ENCODE assay signal across 12 mouse cellular contexts in the genomic region with DNA sequence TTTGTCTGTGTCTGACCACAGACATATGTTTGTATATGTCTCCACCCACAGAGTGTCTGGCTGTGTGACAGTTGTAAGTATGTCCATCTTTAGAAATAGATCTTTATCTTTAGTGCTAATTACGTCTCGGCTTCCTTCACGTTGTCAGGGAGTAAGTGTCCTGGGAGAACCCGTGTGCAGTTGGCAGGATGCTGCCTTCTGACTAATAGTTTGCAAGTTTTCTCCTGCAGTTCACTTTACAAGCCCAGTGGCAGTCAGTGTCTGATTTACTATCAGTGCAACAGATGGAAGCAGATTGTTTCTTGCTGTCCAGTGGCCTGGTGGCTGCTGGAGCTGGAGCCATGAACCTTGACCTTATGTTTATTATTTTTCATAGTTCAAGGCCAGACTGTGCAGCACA. TPM values are rescaled to one million over a fixed set of nuclear protein-coding genes. Genes with fewer than 3 reads are reported as not detected.
A peak's percentile ranks its signal among the peaks of the same experiment; 100 is the strongest.
DNase-seq lines count a peak whose midpoint lies in the region; ATAC-seq lines count a peak whose summit lies in the region.
"Had no signal": no experiment of that assay in that cellular context is flagged by ENCODE, and none has a peak within 500 bp of the region (broad histone marks: within the 10 kb centered on the region; RNA-seq: fewer than 3 reads in every experiment).

No protein-coding gene starts in this region.

- H3K9ac ChIP-seq in heart, embryonic 13.5 days, result peak overlapping the region; percentile 40; the same call in 1 of the 2 replicates
- no peak overlapping the region for H3K9ac ChIP-seq in kidney, embryonic 14.5 days (ENCODE audit: low read depth, low read length)
- H3K9ac ChIP-seq: forebrain, embryonic 12.5 days; hindbrain, embryonic 14.5 days had no signal

- intact Hi-C loops in heart, postnatal 10 days (cut with DNase I), result no loop called here

- peak; percentile 69 to 81 for DNase-seq in adrenal gland, adult (ENCODE audit: inconsistent age in 2 of 2, low spot score in 1 of 2)
- no peak for DNase-seq in adrenal gland, adult 8-10 months
- DNase-seq in heart, postnatal 10 days, result no peak
- peak; percentile 81 for DNase-seq in 3T3-L1 (ENCODE audit: low read depth, low spot score)
- DNase-seq in cerebellum, adult 11-12 months, result no peak
- DNase-seq in cerebellum, postnatal 4 days (ENCODE audit: low spot score in 2 of 2), result no peak

- no peaks in the 10 kb centered on the region for H3K9me3 ChIP-seq in heart, embryonic 13.5 days
- no peaks in the 10 kb centered on the region for H3K9me3 ChIP-seq in kidney, embryonic 14.5 days (ENCODE audit: control insufficient read depth, low read length)
- H3K9me3 ChIP-seq: forebrain, embryonic 12.5 days; megakaryocyte, embryonic 14.5 days had no signal

- H3K4me1 ChIP-seq in heart, embryonic 13.5 days, result peaks cover 37% of the 10 kb centered on the region
- H3K4me1 ChIP-seq in kidney, embryonic 14.5 days (ENCODE audit: control insufficient read depth, insufficient read depth, low read length), result peaks cover 6% of the 10 kb centered on the region; the same call in 1 of the 2 replicates
- H3K4me1 ChIP-seq: forebrain, embryonic 12.5 days; megakaryocyte, embryonic 14.5 days had no signal

- H3K27ac ChIP-seq in heart, embryonic 13.5 days (replicated peaks), result 0 out of 2 replicates have a peak overlapping the region, but pooled peaks have one; percentile 28
- H3K27ac ChIP-seq in kidney, embryonic 14.5 days (ENCODE audit: low read depth, low read length), result no peak overlapping the region
- H3K27ac ChIP-seq: forebrain, embryonic 12.5 days; hindbrain, embryonic 14.5 days had no signal

- WGBS in heart, embryonic 13.5 days, result 16% methylated on average over 4 of the region's 4 CpGs
- 5% methylated on average over 4 of the region's 4 CpGs for WGBS in kidney, embryonic 14.5 days

- no peak overlapping the region for H3K4me2 ChIP-seq in heart, embryonic 13.5 days
- no peak overlapping the region for H3K4me2 ChIP-seq in kidney, embryonic 14.5 days (replicated peaks; ENCODE audit: low read depth, low read length)
- H3K4me2 ChIP-seq: forebrain, embryonic 12.5 days; hindbrain, embryonic 14.5 days; liver, embryonic 11.5 days had no signal

- no peak overlapping the region for H3K4me3 ChIP-seq in heart, embryonic 13.5 days
- H3K4me3 ChIP-seq in kidney, embryonic 14.5 days (ENCODE audit: low read length), result no peak overlapping the region
- H3K4me3 ChIP-seq: forebrain, embryonic 12.5 days; megakaryocyte, embryonic 14.5 days had no signal

- H3K36me3 ChIP-seq in heart, embryonic 13.5 days, result peaks cover 11% of the 10 kb centered on the region
- H3K36me3 ChIP-seq in kidney, embryonic 14.5 days (ENCODE audit: control insufficient read depth, insufficient read depth, low read length), result no peaks in the 10 kb centered on the region
- H3K36me3 ChIP-seq: forebrain, embryonic 12.5 days had no signal

- ATAC-seq in heart, embryonic 13.5 days (ENCODE audit: extremely low read depth, insufficient number of reproducible peaks, low FRiP score, low TSS enrichment), result no peak
- ATAC-seq in kidney, embryonic 14.5 days (ENCODE audit: low FRiP score, low TSS enrichment), result peak; percentile 88

- H3K27me3 ChIP-seq in heart, embryonic 13.5 days (replicated peaks), result no peaks in the 10 kb centered on the region
- H3K27me3 ChIP-seq in kidney, embryonic 14.5 days (ENCODE audit: control insufficient read depth, insufficient read depth, low read length), result no peaks in the 10 kb centered on the region
- H3K27me3 ChIP-seq: forebrain, embryonic 12.5 days; megakaryocyte, embryonic 14.5 days had no signal

RNA-seq across cellular contexts. Expression of a gene that starts 17.4 kb away (rescaled TPM):
- total RNA-seq in adrenal gland, adult 8-10 months (2022), result 10 to 100 TPM; 47.7 to 97.8 (median 53.3) TPM
- polyA plus RNA-seq in heart, embryonic 13.5 days (2015; fragmentation: Nextera tagmentation; extraction: Ambion mirVana), result 21.4 and 23.2 TPM in 2 replicates
- total RNA-seq in heart, postnatal 10 days (2021), result 10 to 100 TPM; 21.3 to 27.3 TPM
- 2.6 and 6.1 TPM in 2 replicates for polyA plus RNA-seq in kidney, embryonic 14.5 days (2014; fragmentation: Nextera tagmentation; extraction: Ambion mirVana)

Comparison
In these comparisons a context has a peak if more than half of its experiments do, and no peak if none do; other contexts are left out.
1. DNase-seq: peak in adrenal gland, adult (2 of 2) and 3T3-L1 (single experiment); none in adrenal gland, adult 8-10 months (single experiment), heart, postnatal 10 days (0 of 2), cerebellum, adult 11-12 months (single experiment) and cerebellum, postnatal 4 days (0 of 2).